1 mouse cellular context compared by ENCODE assay signal in the genomic region with DNA sequence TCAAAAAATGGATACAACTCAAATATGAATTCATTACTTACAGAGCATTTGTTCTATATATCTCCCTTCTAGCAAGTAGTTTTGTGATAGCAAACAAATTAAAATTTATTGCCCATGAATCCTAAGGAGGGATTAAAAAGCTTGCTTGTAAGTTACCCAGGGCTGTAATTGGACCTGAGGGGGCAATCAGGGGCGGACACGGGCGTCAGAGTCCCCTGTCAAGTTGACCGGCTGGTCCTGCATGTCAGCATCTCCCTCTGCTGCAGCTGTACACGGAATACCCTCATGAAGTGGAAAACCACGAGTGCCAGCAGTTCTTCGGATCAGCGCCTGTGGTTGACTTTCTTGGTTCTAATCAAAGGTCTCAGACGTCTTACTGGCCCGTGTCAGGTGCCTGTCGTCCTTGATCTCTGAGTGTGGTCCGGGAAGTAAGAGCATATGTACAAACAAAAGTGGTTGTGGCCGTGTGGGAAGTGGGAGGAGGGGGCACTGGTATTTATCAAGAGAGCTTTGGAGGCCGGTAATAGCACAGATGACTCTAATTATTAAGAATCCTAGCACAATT.
TF ChIP-seq lines count a peak whose summit lies in the region.

No protein-coding gene starts in this region.

TF ChIP-seq in CH12.LX, 34 proteins besides CTCF, POLR2A, EP300 and RAD21:
- TF ChIP-seq BHLHE40 (IDR thresholded peaks at IDR 0.05; ENCODE audit: low read depth, low read length): peak; percentile 63
- TF ChIP-seq ETS1 (conservative IDR thresholded peaks at IDR 0.05; ENCODE audit: low read depth, low read length): no peak
- TF ChIP-seq TCF12 (IDR thresholded peaks at IDR 0.05; ENCODE audit: low read depth, low read length): no peak
- TF ChIP-seq ZC3H11A (IDR thresholded peaks at IDR 0.05; ENCODE audit: low read depth, low read length): no peak
- TF ChIP-seq RCOR1 (conservative IDR thresholded peaks at IDR 0.05; ENCODE audit: low read depth, low read length): no peak
- TF ChIP-seq SIN3A (IDR thresholded peaks at IDR 0.05; ENCODE audit: low read length): 0 out of 2 replicates have a peak, but pooled peaks have one; percentile 42
- TF ChIP-seq NELFE (IDR thresholded peaks at IDR 0.05; ENCODE audit: low read depth, low read length): no peak
